Mouse (Mus musculus) heart, embryonic 13.5 days (tissue): ENCODE measurements at regions not wholly inside any gene's neighbourhood (a gene's known extent, or its start where the extent isn't known, plus 50 kb on each side); places are given as distances from the start of the nearest gene placed in this dataset.

Source experiments
- ATAC-seq: fragments of 200-750 bp; cut with Nextera tagmentation; 2 replicates; pipeline ENCODE4 v1.8.0; 2017; ENCODE audit warnings: moderate TSS enrichment; ENCODE audit not compliant: insufficient number of reproducible peaks, low FRiP score, low TSS enrichment; ENCODE audit errors: extremely low read depth
- H3K27ac ChIP-seq: fragments of 300-500 bp; sonication (generic); replicated peaks from 2 replicates; pipeline ENCODE4 v1.5.1; 2015; ENCODE audit warnings: moderate library complexity, mild to moderate bottlenecking, inconsistent platforms
- H3K27me3 ChIP-seq: fragments of 300-500 bp; sonication (generic); replicated peaks from 2 replicates; pipeline ENCODE4 v1.6.1; 2015; ENCODE audit warnings: mild to moderate bottlenecking, inconsistent platforms
- H3K36me3 ChIP-seq: fragments of 300-500 bp; sonication (generic); 2 replicates; pipeline ENCODE4 v1.6.1; 2015; ENCODE audit warnings: mild to moderate bottlenecking, inconsistent platforms
- H3K4me1 ChIP-seq: fragments of 300-500 bp; sonication (generic); 2 replicates; pipeline ENCODE4 v1.6.1; 2015; ENCODE audit warnings: inconsistent platforms
- H3K4me2 ChIP-seq: fragments of 300-500 bp; sonication (generic); 2 replicates; pipeline ENCODE4 v1.6.1; 2015; ENCODE audit warnings: inconsistent platforms, mild to moderate bottlenecking, moderate library complexity
- H3K4me3 ChIP-seq: fragments of 300-500 bp; sonication (generic); 2 replicates; pipeline ENCODE4 v1.5.1; 2015; ENCODE audit warnings: moderate library complexity, mild to moderate bottlenecking, inconsistent platforms
- H3K9ac ChIP-seq: fragments of 300-500 bp; sonication (generic); 2 replicates; pipeline ENCODE4 v1.6.1; 2015; ENCODE audit warnings: inconsistent platforms, mild to moderate bottlenecking, moderate library complexity
- H3K9me3 ChIP-seq: fragments of 300-500 bp; sonication (generic); 2 replicates; pipeline ENCODE4 v1.6.1; 2016; ENCODE audit warnings: inconsistent platforms
- WGBS: fragments of 180-500 bp; shearing (Covaris S2); methylation state at CpG from one replicate; pipeline ENCODE4 v1.1.7; 2015; ENCODE audit warnings: mixed read lengths; 5-methylcytosine and 5-hydroxymethylcytosine counted together

DNA sequence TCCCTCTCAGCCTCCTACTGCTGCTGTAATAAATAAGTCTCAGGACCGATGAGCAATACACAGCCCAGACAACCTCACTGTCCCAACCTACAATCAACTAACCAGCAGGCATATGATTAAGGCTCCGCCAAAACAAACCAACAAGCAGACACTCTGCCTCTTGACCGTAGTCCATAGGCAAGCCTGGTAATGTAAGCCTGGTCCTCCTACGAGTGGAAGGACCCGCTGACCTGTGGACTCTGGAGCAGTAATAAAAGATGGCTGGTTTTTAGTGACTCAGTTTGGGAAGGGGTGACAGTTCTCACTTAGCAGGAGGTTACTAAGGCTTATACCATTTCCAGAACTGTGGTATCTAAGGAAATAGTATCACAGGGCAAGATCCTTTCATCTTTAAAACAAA is 53.4 kb downstream of the Gm47996 start:
- peaks cover 9% of the 10 kb centered on the region for H3K4me1 ChIP-seq
- H3K27me3 ChIP-seq, result no peaks in the 10 kb centered on the region
- H3K4me2 ChIP-seq, result no peak overlapping the region
- no peak overlapping the region for H3K4me3 ChIP-seq
- no peaks in the 10 kb centered on the region for H3K9me3 ChIP-seq
- no peaks in the 10 kb centered on the region for H3K36me3 ChIP-seq
- ATAC-seq, result no peak
- H3K27ac ChIP-seq, result no peak overlapping the region
- no peak overlapping the region for H3K9ac ChIP-seq
- 75% methylated on average over 5 of the region's 5 CpGs for WGBS

DNA sequence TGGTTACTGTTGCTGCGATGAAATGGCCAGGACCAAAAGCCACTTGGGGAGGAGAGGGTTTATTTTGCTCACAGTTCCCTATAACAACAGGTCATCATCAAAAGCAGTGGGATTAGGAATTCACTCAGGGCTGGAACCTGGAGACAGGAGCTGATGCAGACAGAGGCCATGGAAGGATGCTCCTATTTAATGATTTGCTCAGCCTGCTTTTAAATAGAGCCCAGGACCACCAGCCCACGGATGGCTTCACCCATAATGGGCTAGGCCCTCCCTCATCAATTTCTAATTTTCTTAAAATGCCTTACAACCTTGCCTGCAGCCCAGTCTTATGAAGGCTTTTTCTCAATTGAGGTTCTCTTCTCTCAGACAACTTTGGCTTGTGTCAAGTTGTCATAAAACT is 53.9 kb downstream of the Gm47996 start:
- H3K27me3 ChIP-seq, result no peaks in the 10 kb centered on the region
- H3K36me3 ChIP-seq, result no peaks in the 10 kb centered on the region
- no peak for ATAC-seq
- no peak overlapping the region for H3K4me2 ChIP-seq
- H3K9me3 ChIP-seq, result no peaks in the 10 kb centered on the region
- no peak overlapping the region for H3K27ac ChIP-seq
- 77% methylated on average over 2 of the region's 2 CpGs for WGBS
- peaks cover 5% of the 10 kb centered on the region for H3K4me1 ChIP-seq
- no peak overlapping the region for H3K9ac ChIP-seq
- H3K4me3 ChIP-seq, result no peak overlapping the region

GRCm38 (mm10) chr1:151264789-151265188 is 54.9 kb downstream of the Gm47996 start:
- Histone ChIP-seq H3K4me2 (no peak overlapping the region), H3K36me3 (no peaks in the 10 kb centered on the region), H3K27me3 (no peaks in the 10 kb centered on the region), H3K4me1 (no peaks in the 10 kb centered on the region), H3K4me3 (no peak overlapping the region), H3K9me3 (no peaks in the 10 kb centered on the region), H3K27ac (no peak overlapping the region), H3K9ac (no peak overlapping the region)
- no peak for ATAC-seq
- 85% methylated on average over 6 of the region's 6 CpGs for WGBS

- Histone ChIP-seq H3K9me3 (no peaks in the 10 kb centered on the region), H3K27me3 (no peaks in the 10 kb centered on the region), H3K36me3 (no peaks in the 10 kb centered on the region), H3K4me3 (no peak overlapping the region), H3K4me1 (no peaks in the 10 kb centered on the region), H3K27ac (no peak overlapping the region), H3K4me2 (no peak overlapping the region), H3K9ac (no peak overlapping the region)
- WGBS, result 57% methylated on average over 5 of the region's 5 CpGs
- ATAC-seq, result no peak
These were observed 55.7 kb downstream of the Gm47996 start for GRCm38 (mm10) chr1:151265590-151265989.

- Histone ChIP-seq H3K36me3 (no peaks in the 10 kb centered on the region), H3K27ac (no peak overlapping the region), H3K9ac (no peak overlapping the region), H3K4me2 (no peak overlapping the region), H3K9me3 (no peaks in the 10 kb centered on the region), H3K4me3 (no peak overlapping the region), H3K4me1 (peaks cover 3% of the 10 kb centered on the region; the same call in 1 of the 2 replicates), H3K27me3 (no peaks in the 10 kb centered on the region)
- 87% methylated on average over 4 of the region's 4 CpGs for WGBS
- no peak for ATAC-seq
These were observed 56.8 kb downstream of the Gm47996 start for GRCm38 (mm10) chr1:151266703-151267102.

DNA sequence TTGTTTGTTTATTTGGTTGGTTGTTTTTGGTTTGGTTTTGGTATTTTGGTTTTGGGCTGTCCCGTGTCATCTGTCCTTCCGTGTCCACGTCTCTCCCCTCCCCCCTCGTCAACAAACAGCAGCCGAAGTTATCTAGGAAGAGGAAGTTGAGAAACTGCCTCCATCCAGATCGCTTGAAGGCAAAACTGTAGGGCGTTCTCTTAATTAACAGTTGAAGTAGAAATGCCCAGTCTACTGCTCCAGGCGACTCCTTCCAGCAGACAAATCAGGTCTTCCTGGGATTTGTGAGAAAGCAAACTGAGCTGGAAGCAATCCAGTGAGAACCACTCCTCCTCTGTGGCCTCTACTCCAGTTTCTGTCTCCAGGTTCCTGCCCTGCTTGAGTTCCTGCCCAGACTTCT is 60.8 kb downstream of the Gm47996 start:
- Histone ChIP-seq H3K9ac (no peak overlapping the region), H3K4me2 (peak overlapping the region; percentile 22), H3K27me3 (no peaks in the 10 kb centered on the region), H3K4me3 (no peak overlapping the region), H3K4me1 (peaks cover 3% of the 10 kb centered on the region; the same call in 1 of the 2 replicates), H3K36me3 (no peaks in the 10 kb centered on the region), H3K27ac (0 out of 2 replicates have a peak overlapping the region, but pooled peaks have one; percentile 17), H3K9me3 (no peaks in the 10 kb centered on the region)
- WGBS, result 47% methylated on average over 8 of the region's 8 CpGs
- no peak for ATAC-seq

DNA sequence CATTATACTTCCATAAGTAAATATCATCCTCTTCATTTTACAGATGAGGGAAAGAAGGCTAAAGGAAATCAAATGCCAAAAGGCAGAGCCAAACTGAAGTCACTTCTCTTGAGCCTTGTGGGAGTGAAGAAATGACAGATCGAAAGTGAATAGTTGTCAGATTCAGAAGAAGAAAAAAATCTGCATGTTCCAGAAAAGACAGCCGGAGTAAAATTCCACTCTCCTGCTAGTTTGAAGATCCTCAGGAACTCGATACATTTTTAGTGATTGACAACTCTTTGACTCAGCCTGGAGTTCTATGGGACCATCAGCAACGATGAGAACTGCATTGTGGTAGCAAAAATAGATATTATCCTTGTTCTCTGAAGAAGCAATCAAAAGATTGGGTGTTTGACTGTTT is 64.4 kb downstream of the Gm47996 start:
- no peaks in the 10 kb centered on the region for H3K27me3 ChIP-seq
- peaks cover 3% of the 10 kb centered on the region; the same call in 1 of the 2 replicates for H3K4me1 ChIP-seq
- no peak overlapping the region for H3K9ac ChIP-seq
- H3K9me3 ChIP-seq, result no peaks in the 10 kb centered on the region
- no peak overlapping the region for H3K27ac ChIP-seq
- 70% methylated on average over 4 of the region's 4 CpGs for WGBS
- no peak overlapping the region for H3K4me2 ChIP-seq
- no peak overlapping the region for H3K4me3 ChIP-seq
- no peak for ATAC-seq
- no peaks in the 10 kb centered on the region for H3K36me3 ChIP-seq

DNA sequence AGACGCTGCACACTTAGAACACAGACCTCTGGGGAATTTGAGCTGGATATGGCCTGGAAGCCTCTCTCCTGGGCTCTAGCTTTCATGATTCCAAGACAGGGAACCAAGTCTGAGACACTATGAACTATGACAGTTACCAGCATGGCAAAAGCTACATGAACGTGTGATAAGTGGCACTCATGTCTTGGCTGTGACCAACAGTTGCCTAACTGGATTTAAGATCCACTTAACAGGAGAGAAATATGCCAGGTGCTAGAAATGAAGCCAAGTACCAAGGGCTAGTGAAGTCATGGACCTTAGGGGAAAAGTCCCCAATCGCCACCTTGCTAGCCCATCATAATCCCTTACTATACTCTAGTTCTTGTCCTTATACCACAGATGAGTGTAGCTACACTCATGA is 65.7 kb downstream of the Gm47996 start:
- no peaks in the 10 kb centered on the region for H3K27me3 ChIP-seq
- WGBS, result 80% methylated on average over 3 of the region's 3 CpGs
- no peak overlapping the region for H3K4me2 ChIP-seq
- H3K27ac ChIP-seq, result no peak overlapping the region
- peaks cover 3% of the 10 kb centered on the region; the same call in 1 of the 2 replicates for H3K4me1 ChIP-seq
- no peak overlapping the region for H3K4me3 ChIP-seq
- no peak for ATAC-seq
- H3K36me3 ChIP-seq, result no peaks in the 10 kb centered on the region
- peaks cover 5% of the 10 kb centered on the region; the same call in 1 of the 2 replicates for H3K9me3 ChIP-seq
- no peak overlapping the region for H3K9ac ChIP-seq

DNA sequence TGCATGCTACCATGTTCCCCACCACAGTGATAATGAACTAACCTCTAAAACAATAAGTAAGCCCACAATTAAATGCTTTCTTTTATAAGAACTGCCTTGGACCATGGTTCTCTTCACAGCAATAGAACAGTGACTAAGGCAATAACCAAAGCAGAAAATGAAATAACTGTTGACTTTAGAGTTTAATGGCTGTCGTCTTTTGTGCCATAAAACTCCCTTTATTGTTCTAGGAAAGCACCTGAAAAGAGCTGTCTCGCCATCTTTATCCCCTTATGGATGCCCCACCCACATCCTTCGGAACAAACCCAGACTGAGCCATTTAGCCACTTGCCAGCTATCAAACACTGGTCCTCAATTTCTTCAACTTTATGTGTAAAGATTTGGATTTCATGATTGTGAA is 64.3 kb upstream of the Ivns1abp start:
- H3K27me3 ChIP-seq, result no peaks in the 10 kb centered on the region
- H3K9me3 ChIP-seq, result peaks cover 5% of the 10 kb centered on the region; the same call in 1 of the 2 replicates
- no peak for ATAC-seq
- no peak overlapping the region for H3K27ac ChIP-seq
- H3K4me2 ChIP-seq, result no peak overlapping the region
- no peak overlapping the region for H3K9ac ChIP-seq
- H3K36me3 ChIP-seq, result no peaks in the 10 kb centered on the region
- H3K4me1 ChIP-seq, result no peaks in the 10 kb centered on the region
- WGBS, result 78% methylated on average over 3 of the region's 3 CpGs
- no peak overlapping the region for H3K4me3 ChIP-seq

- Histone ChIP-seq H3K9ac (no peak overlapping the region), H3K4me3 (no peak overlapping the region)
- ATAC-seq, result no peak
These were observed 59.2 kb upstream of the Ivns1abp start for GRCm38 (mm10) chr1:151285045-151285444.

GRCm38 (mm10) chr1:151287451-151287850 is 56.8 kb upstream of the Ivns1abp start:
- H3K9me3 ChIP-seq, result no peaks in the 10 kb centered on the region
- H3K27me3 ChIP-seq, result no peaks in the 10 kb centered on the region
- H3K4me3 ChIP-seq, result no peak overlapping the region
- peaks cover 6% of the 10 kb centered on the region; the same call in 1 of the 2 replicates for H3K4me1 ChIP-seq
- H3K9ac ChIP-seq, result no peak overlapping the region
- WGBS, result 52% methylated on average over 12 of the region's 12 CpGs
- H3K4me2 ChIP-seq, result peak overlapping the region; percentile 22; the same call in 1 of the 2 replicates
- H3K36me3 ChIP-seq, result no peaks in the 10 kb centered on the region
- H3K27ac ChIP-seq, result peak overlapping the region; percentile 73
- no peak for ATAC-seq

More at GRCm38 (mm10) chr1:151285045-151285444, 59.2 kb upstream of the Ivns1abp start:
- H3K27ac ChIP-seq, result no peak overlapping the region
- no peak overlapping the region for H3K4me2 ChIP-seq
- WGBS, result 83% methylated on average over 7 of the region's 7 CpGs
- H3K4me1 ChIP-seq, result peaks cover 6% of the 10 kb centered on the region; the same call in 1 of the 2 replicates
- no peaks in the 10 kb centered on the region for H3K9me3 ChIP-seq
- H3K27me3 ChIP-seq, result no peaks in the 10 kb centered on the region
- no peaks in the 10 kb centered on the region for H3K36me3 ChIP-seq

DNA sequence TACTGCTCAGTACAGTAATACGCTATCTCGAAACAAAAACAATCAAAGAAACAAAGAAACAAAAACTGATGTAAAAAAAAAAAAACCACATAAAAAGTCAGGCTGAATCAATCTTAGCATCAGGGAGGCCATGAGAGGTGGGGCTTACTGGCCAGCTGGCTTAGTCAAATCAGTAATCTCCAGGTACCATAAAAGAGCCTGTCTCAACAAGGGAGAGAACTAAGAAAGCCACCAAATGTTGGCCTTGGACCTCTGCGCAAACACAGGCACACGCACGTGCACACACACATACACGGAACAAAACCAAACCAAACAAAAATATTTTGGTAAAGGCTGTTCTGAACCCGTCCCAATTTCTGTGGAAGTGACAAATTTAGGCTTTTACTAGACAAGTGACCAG is 55.2 kb upstream of the Ivns1abp start:
- Histone ChIP-seq H3K27me3 (no peaks in the 10 kb centered on the region), H3K4me2 (no peak overlapping the region), H3K9me3 (no peaks in the 10 kb centered on the region), H3K4me3 (no peak overlapping the region), H3K9ac (no peak overlapping the region), H3K4me1 (peaks cover 6% of the 10 kb centered on the region; the same call in 1 of the 2 replicates), H3K36me3 (no peaks in the 10 kb centered on the region), H3K27ac (no peak overlapping the region)
- no peak for ATAC-seq
- WGBS, result 80% methylated on average over 7 of the region's 7 CpGs
